Mouse (Mus musculus): ENCODE measurements at regions not wholly inside any gene's neighbourhood (a gene's known extent, or its start where the extent isn't known, plus 50 kb on each side); places are given as distances from the start of the nearest gene placed in this dataset.

DNA sequence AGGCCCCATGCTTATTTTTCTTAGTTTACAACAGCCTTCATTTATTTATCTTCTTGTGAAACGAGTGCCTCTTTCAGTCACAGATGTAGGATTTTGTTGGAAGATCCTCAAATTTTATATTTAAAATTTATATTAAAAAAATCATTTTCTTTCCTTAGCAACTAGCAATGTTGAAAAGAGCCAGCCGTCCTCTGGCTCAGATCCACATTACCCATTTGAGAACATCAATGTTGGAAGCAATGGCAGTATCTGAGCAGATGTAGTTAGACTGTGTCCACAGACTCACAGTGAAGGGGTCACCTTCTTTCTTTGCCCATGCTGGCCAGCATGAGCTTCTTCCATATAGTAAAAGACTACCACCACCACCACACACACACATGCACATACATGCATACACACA is 2681.4 kb upstream of the Gm7489 start:
- Histone ChIP-seq H3K27ac (ENCODE audit: insufficient read depth, low read depth, low read length) (no peak overlapping the region), H3K36me3 (ENCODE audit: control insufficient read depth, insufficient read depth, low read length) (no peaks in the 10 kb centered on the region), H3K4me1 (ENCODE audit: control insufficient read depth, insufficient read depth, insufficient read length, low read length) (no peaks in the 10 kb centered on the region), H3K4me3 (ENCODE audit: low read depth, low read length) (no peak overlapping the region), H3K27me3 (ENCODE audit: control insufficient read depth, insufficient read depth, low read length) (no peaks in the 10 kb centered on the region)
- TF ChIP-seq POLR2A (IDR thresholded peaks at IDR 0.05; ENCODE audit: low read depth, low read length) (no peak), CTCF (IDR thresholded peaks at IDR 0.05; ENCODE audit: extremely low read depth, insufficient read length, insufficient replicate concordance, low read depth, low read length) (no peak)
- 76% methylated on average over 2 of the region's 2 CpGs for WGBS

DNA sequence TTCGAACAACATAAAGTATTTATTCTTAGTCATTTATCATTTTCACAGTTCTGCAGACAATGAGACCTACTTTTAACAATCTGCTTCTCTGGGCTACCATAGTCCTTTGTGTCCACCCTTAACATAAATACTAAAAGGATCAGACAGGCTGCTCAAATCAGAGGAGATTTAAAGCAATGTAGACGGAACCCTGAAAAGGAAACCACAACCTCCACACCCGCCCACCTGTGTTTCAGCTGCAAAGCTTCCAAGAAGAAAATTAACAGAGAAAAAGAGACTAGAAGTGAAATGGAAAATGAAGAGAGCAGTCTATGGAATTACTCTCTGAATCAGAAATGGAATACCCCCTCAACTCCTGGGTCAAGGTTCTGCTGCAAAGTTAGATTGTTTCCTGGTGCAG is 2678.7 kb upstream of the Gm7489 start:
- TF ChIP-seq CTCF (IDR thresholded peaks at IDR 0.05; ENCODE audit: extremely low read depth, insufficient read length, insufficient replicate concordance, low read depth, low read length), result no peak
- no peak for TF ChIP-seq POLR2A (IDR thresholded peaks at IDR 0.05; ENCODE audit: low read depth, low read length)
- H3K27ac ChIP-seq (ENCODE audit: insufficient read depth, low read depth, low read length), result no peak overlapping the region
- no peak overlapping the region for H3K4me3 ChIP-seq (ENCODE audit: low read depth, low read length)
- 73% methylated on average over 3 of the region's 3 CpGs for WGBS
- H3K4me1 ChIP-seq (ENCODE audit: control insufficient read depth, insufficient read depth, insufficient read length, low read length), result no peaks in the 10 kb centered on the region
- H3K27me3 ChIP-seq (ENCODE audit: control insufficient read depth, insufficient read depth, low read length), result no peaks in the 10 kb centered on the region
- no peaks in the 10 kb centered on the region for H3K36me3 ChIP-seq (ENCODE audit: control insufficient read depth, insufficient read depth, low read length)

DNA sequence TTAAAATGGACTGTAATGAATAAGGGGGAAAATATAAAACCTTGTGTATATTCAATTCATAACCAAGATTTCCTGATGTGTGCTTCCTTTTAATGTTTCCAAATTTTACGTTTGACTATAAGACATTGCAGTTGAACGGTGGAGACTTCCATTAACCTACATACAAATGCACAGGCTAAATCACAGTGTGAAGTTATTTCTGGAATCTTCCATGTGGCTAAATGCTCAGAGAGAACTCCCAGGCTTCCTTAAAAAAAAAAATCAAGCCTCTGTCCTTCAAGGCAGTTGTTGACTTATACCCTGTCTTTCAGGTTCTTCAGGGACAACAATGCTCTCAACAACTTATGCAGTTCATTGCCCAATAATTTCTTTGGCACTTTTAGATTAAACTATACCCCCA is 2677.9 kb upstream of the Gm7489 start:
- no peaks in the 10 kb centered on the region for H3K4me1 ChIP-seq (ENCODE audit: control insufficient read depth, insufficient read depth, insufficient read length, low read length)
- 72% methylated on average over 2 of the region's 2 CpGs for WGBS
- H3K27me3 ChIP-seq (ENCODE audit: control insufficient read depth, insufficient read depth, low read length), result no peaks in the 10 kb centered on the region
- H3K36me3 ChIP-seq (ENCODE audit: control insufficient read depth, insufficient read depth, low read length), result no peaks in the 10 kb centered on the region
- H3K4me3 ChIP-seq (ENCODE audit: low read depth, low read length), result no peak overlapping the region
- TF ChIP-seq POLR2A (IDR thresholded peaks at IDR 0.05; ENCODE audit: low read depth, low read length) (no peak), CTCF (IDR thresholded peaks at IDR 0.05; ENCODE audit: extremely low read depth, insufficient read length, insufficient replicate concordance, low read depth, low read length) (no peak)
- no peak overlapping the region for H3K27ac ChIP-seq (ENCODE audit: insufficient read depth, low read depth, low read length)

DNA sequence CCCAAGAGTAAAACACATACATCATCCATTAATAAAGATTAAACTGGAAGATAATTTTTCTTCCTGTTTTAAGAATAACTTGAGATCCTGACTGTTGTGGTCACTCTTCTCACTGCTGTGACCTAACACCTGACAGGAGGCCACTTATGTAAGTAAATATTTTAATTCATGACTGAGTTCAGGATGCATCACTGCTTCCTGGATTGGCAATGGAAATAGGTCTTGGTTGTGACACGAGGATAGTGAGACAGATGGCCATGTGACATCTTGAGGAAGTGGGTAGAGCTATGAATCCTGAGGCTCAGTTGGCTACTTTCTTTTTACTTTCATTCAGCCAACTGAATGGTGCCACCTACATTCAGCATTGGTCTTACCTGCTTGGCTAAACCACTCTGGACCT is 2649.8 kb upstream of the Gm7489 start:
- no peaks in the 10 kb centered on the region for H3K27me3 ChIP-seq (ENCODE audit: control insufficient read depth, insufficient read depth, low read length)
- H3K36me3 ChIP-seq (ENCODE audit: control insufficient read depth, insufficient read depth, low read length), result no peaks in the 10 kb centered on the region
- 74% methylated on average over 1 of the region's 1 CpGs for WGBS
- H3K27ac ChIP-seq (ENCODE audit: insufficient read depth, low read depth, low read length), result no peak overlapping the region
- TF ChIP-seq POLR2A (IDR thresholded peaks at IDR 0.05; ENCODE audit: low read depth, low read length), result no peak
- TF ChIP-seq CTCF (IDR thresholded peaks at IDR 0.05; ENCODE audit: extremely low read depth, insufficient read length, insufficient replicate concordance, low read depth, low read length), result no peak
- H3K4me1 ChIP-seq (ENCODE audit: control insufficient read depth, insufficient read depth, insufficient read length, low read length), result no peaks in the 10 kb centered on the region
- no peak overlapping the region for H3K4me3 ChIP-seq (ENCODE audit: low read depth, low read length)

DNA sequence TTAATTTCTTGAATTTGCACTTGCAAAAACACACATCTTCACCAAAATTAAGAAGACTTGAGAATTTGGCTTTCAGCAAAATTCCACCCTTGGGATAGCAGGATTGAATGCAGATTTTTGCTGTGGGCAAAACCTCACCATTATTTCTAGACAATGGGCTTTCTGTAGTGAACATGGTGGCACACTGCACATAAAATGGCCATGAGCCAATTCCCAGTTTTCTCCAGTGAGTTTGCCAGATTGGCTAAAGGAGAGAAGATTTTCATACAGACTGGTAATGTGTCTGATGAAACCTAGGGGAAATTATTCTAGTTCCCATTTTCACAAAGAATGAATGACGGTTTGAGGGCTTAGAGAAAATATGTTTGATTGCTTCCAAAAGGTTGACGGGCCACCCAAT is 2640.1 kb upstream of the Gm7489 start:
- 91% methylated on average over 2 of the region's 2 CpGs for WGBS
- TF ChIP-seq POLR2A (IDR thresholded peaks at IDR 0.05; ENCODE audit: low read depth, low read length) (no peak), CTCF (IDR thresholded peaks at IDR 0.05; ENCODE audit: extremely low read depth, insufficient read length, insufficient replicate concordance, low read depth, low read length) (no peak)
- no peaks in the 10 kb centered on the region for H3K27me3 ChIP-seq (ENCODE audit: control insufficient read depth, insufficient read depth, low read length)
- no peak overlapping the region for H3K4me3 ChIP-seq (ENCODE audit: low read depth, low read length)
- no peak overlapping the region for H3K27ac ChIP-seq (ENCODE audit: insufficient read depth, low read depth, low read length)
- H3K36me3 ChIP-seq (ENCODE audit: control insufficient read depth, insufficient read depth, low read length), result no peaks in the 10 kb centered on the region
- no peaks in the 10 kb centered on the region for H3K4me1 ChIP-seq (ENCODE audit: control insufficient read depth, insufficient read depth, insufficient read length, low read length)

DNA sequence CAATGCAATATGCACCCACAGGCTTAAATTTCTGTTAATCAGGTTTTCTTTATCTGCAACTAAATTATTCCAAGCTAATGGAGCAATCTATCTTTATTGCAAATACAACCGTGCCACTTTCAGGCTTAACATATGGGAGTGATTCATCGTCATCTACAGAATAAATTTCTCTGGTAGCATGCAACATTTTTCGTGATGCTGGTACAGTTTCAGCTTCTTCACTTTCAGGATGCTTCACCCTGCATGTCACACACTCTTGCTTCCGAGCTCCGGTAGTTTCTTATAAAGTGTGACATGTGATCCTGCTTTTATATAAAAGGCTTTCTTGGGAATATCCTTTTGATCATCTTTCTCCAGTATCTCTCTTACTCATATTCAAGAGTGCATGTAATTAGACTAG is 2637.4 kb upstream of the Gm7489 start:
- H3K4me3 ChIP-seq (ENCODE audit: low read depth, low read length), result no peak overlapping the region
- 89% methylated on average over 5 of the region's 5 CpGs for WGBS
- TF ChIP-seq CTCF (IDR thresholded peaks at IDR 0.05; ENCODE audit: extremely low read depth, insufficient read length, insufficient replicate concordance, low read depth, low read length) (no peak), POLR2A (IDR thresholded peaks at IDR 0.05; ENCODE audit: low read depth, low read length) (no peak)

DNA sequence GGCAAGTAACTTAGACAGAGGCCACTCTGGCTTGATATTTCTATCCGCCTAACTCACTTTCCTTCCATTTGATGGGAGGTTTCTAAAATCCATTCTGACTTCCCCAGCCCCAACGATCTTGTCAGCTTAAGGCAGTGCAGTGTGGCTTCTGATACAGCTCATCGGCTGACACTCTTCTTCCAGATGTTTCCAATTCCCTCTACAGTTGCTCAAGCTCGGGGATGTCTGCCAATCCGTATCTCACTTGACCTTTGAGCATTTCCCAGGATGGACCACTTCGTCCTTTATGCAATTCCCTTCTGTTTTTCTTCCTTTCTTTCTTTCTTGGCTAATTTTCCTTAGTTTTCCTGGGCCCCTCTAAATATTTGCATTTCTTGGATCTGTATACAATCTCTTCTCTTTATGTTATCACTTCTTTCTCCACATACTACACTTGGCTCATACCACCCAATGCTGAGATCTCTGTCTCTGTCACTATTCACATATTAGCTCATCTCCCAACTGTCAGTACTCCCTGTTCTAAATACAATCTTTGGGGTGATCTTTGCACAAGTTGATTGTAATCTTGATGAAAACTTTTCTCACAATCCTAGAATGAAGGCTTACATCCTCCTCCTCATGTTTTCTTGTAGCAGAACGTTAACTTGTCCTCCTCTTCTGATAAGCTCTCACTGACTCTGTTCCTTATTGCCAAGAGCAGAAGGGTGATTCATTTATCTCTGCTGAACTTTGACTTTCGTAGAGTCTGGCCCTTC is 2636.5 kb upstream of the Gm7489 start:
- H3K4me1 ChIP-seq (ENCODE audit: control insufficient read depth, insufficient read depth, insufficient read length, low read length), result no peaks in the 10 kb centered on the region
- H3K27ac ChIP-seq (ENCODE audit: insufficient read depth, low read depth, low read length), result no peak overlapping the region
- TF ChIP-seq CTCF (IDR thresholded peaks at IDR 0.05; ENCODE audit: extremely low read depth, insufficient read length, insufficient replicate concordance, low read depth, low read length) (no peak), POLR2A (IDR thresholded peaks at IDR 0.05; ENCODE audit: low read depth, low read length) (no peak)
- WGBS, result 65% methylated on average over 8 of the region's 8 CpGs
- H3K4me3 ChIP-seq (ENCODE audit: low read depth, low read length), result no peak overlapping the region
- no peaks in the 10 kb centered on the region for H3K36me3 ChIP-seq (ENCODE audit: control insufficient read depth, insufficient read depth, low read length)
- no peaks in the 10 kb centered on the region for H3K27me3 ChIP-seq (ENCODE audit: control insufficient read depth, insufficient read depth, low read length)

More for the DNA sequence above, 2637.4 kb upstream of the Gm7489 start:
- Histone ChIP-seq H3K27ac (ENCODE audit: insufficient read depth, low read depth, low read length) (no peak overlapping the region), H3K36me3 (ENCODE audit: control insufficient read depth, insufficient read depth, low read length) (no peaks in the 10 kb centered on the region), H3K4me1 (ENCODE audit: control insufficient read depth, insufficient read depth, insufficient read length, low read length) (no peaks in the 10 kb centered on the region), H3K27me3 (ENCODE audit: control insufficient read depth, insufficient read depth, low read length) (no peaks in the 10 kb centered on the region)

Data from small intestine, adult 2 months (tissue).